Mouse (Mus musculus) retina, embryonic 14.5 days (tissue): ENCODE data around the gene Usp33.

Experiments
- DNase-seq: peaks from one replicate; pipeline ENCODE4 v3.0.0-alpha.2; 2015; ENCODE audit warnings: low spot score

The Usp33 gene

DNA sequence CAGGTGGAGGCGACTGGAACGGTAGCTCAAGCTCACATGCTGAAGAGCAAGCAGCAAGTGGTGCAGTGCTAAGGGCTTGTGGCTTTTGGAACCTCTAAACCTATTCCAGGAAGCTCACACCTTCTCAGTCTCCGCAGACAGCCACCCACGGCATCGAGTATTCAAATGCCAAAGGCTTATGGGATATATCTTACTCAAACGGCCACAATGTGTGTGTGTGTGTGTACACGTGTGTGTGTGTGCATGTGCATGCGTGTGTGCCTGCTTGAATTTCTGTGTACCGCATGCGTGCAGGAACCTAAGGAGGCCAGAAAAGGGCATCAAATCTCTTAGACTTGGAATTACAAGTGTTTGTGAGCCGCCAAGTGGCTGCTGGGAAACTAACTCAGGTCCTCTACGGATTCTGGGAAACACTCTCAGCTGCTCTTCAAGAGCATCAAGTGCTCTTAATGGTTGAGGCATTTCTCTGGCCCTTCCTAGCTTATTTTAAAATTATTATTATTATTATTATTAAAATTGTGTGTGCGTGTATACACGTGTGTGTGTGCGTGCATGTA is 3.2 kb upstream of the Usp33 start:
- DNase-seq, result no peak

DNA sequence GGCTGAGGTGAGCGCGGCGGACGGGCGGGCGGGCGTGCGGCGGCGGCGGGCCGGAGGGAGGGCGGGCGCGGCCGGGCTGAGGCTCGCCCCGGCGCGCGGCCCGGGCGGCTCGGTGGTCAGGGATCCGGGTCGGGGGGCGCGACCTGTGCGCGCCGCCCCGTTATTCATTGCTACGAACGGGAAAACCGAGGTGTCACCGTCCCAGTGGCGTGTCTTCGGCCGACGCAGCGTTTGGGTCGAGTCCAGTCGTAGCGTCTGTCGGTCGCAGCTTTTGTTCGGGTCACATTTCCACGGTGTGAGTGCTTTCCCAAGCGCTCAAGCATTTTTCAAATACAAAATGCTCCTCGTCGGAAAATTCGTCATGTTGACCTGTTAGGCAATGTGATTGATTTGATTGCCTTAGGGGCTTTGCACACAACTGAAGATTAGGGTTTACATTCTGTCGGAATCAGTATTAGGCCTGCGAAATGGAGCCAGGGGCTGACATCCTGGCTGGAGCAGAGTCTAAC is 409 bp downstream of the Usp33 start:
- no peak for DNase-seq

DNA sequence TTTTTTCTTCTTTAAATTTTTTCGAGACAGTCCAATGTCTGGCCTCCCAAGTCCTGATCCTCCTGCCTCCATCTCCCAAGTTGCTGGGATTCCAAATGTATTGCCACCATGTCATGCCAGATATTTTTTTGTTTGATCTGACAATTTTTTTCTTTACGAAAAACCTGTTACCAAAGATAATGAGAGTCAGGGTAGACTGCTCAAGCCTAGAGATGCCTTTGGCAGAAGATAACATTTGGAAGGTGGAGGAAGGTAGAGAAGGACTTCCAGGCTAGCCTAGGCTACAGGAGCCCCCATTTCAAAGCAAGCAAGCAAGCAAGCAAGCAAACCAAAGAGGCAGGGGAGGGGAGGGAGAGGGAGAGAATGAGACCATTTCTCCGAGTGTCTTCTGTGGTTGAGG is 949 bp downstream of the Usp33 start:
- DNase-seq, result no peak

DNA sequence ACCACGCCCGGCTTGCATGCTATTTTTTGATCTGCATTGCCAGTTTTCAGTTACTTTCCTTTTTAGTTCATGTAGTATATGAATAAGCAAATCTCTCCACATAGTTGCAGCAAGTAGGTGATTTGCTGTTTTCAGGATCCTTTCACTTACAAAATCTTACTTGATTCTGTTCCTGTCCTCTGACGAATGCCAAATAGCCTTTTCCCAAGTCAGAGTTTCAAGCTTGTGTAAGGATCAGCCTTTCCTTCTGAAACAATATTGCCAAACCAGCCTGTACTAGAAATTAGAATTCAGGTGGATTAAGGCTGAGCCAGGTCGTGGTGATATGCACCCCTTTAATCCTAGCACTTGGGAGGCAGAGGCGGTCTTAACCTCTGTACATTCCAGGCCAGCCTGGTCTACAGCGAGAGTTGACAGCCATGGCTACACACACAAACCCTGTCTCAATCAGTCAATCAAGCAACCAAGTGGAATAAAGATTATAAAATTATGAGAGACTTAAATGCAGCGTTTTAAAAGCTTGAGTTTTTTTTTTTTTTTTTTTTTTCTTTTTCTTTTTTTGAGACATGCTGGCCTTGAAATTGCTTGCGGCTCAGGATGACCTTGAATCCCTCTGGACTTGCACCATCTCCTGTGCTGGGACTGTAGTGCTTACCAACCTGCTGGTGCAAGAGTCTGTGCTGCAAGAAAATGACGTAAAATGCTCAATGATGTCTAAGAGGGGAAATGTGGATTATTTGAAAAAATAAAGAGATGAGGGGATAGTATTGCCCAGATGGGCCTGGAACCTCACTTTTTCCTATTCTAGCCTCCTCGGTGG is 1.9 kb downstream of the Usp33 start:
- no peak for DNase-seq

DNA sequence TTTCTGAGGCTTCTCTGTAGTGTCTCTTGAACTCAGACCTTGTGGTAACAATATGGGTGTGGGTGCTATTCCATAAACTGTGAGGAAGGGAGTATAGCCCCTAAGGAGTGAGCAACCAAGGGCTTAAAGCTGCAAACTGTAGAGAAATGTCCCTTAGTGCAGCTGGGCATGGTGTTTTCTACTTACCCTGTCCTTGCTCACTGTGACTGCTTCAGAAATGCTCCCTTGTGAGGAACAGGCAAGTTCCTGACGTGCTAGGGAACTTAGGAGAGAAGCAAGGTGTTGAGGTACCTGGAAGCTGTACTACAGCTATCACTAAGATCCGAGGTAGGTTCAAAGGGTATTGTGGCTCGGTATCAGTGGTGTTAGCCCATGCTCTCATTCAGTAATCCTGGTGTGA is 4.2 kb downstream of the Usp33 start:
- DNase-seq, result no peak

DNA sequence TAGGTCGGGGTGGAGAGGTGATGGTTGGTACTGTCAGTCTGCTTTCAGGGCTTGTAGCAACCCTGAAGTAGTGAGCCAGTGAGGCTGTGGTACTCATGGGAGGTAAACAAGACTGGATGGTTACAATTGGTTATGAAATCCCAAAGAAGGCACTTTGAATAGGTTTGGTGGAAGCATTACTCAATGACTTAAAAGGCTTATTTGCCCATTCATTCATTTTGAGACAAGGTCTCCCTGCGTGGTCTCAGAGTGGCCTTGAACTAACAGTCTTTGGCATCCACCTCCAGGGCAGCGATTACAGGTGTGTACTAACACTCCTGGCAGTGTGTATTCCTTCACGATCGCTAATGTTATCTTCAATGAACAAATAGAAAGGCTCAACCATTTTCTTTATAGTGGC is 4.7 kb downstream of the Usp33 start:
- no peak for DNase-seq

DNA sequence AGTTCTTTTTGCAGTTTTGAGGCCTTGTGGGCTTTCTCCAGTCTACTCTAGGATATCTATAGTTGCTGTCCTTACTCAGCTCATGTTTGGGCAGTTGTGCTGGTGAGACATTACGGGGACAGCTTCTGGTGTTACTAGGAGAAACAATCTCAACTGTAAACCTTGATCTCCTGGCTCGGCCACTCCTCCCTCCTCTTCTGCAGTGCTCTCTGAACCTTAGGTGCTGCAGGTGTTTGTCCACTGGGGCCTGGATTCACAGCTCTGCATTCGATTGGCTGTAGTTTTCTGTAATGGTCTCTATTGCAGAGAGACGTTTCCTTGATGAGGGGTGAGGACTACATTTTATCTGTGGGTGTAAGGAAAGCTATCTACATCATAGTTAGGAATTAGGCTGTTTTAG is 6.0 kb downstream of the Usp33 start:
- no peak for DNase-seq

DNA sequence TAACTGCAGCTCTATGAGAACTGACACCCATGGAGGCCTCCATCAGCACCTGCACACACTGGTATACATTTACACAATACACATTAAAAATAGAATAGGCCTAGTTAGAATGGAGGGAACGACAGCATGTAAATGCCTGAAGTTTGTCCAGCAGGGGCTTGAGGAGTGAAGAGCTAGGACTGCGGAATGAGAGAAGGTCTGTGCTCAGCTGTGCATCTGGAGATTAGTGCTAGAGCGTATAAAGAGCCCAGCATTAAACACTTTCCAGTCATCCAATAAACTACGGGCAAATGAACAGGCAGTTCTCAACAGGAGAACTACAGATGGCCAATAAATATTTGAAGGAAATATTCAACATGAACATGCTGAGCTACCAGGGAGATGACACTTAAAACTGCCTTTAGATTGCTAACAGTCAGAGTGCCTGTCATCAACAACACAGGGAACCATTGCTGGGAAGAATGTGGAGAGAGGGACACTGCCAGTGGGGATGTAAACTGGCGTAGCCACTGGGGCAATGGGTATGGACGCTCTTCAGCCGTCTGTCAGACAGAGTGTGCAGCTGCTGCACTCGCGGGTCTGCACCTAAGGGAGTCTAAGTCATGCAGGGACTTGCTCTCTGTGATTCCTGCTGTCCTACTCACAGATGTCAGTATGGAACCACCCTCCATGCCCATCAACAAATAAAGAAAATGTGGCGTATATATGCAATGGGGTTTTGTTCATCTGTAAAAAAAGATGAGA is 7.3 kb downstream of the Usp33 start:
- peak; percentile 43 for DNase-seq

DNA sequence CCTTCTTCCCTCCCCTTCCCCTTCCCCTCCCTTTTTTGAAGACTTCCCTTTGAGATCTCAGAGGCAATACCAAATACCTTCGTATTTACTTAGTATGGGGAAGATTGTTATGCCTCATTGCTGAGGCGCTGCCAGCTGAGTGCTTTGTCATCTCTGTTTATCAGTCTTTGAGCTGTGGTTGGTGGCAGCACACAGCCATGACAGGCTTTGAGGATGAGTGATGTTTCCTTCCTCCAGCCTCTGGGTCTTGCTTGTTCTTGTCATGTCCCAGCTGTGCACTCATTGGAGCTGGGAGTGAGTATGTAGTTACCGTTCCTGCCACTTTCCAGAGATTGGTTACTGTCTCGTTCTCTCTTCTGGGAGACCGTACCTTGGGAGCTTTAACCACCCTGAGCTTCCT is 9.1 kb downstream of the Usp33 start:
- DNase-seq, result no peak

DNA sequence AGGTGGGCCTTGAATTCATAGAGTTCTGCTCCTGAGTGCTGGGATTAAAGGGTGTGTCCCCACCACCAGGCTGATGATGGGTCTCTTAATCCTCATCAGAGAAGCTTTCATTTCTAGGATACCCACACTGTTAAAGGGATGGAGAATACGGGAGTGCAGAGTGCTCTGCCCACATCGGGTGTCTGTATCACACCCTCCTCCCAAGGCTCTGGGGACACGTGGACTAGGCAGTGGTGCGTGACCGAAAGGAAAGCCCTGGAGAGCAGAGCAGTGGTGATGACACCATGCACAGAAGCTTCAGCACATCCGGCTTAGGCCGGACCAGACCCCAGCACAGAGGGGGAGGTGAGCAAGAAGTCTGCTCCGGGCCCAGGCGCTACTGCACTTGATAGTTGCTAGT is 10.5 kb downstream of the Usp33 start:
- no peak for DNase-seq

DNA sequence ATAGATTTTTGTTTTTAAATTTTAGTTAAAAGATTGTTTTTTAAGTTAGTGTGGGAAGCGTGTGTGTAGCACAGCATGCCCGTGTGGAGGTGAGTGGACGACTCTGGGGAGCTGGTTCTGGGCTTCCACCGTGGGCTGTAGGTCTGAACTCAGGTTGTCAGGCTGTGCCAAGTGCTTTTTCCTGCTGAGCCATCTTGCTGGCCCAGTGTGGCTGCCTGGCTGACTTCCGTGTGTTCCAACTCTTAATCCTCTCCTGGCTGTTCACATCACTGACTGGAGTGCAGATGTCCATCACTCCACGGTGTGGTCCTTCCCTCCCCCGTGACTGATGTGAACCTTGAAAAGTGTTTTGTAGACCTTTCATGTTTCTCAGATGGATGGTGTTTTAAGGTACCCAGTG is 12.9 kb downstream of the Usp33 start:
- no peak for DNase-seq

DNA sequence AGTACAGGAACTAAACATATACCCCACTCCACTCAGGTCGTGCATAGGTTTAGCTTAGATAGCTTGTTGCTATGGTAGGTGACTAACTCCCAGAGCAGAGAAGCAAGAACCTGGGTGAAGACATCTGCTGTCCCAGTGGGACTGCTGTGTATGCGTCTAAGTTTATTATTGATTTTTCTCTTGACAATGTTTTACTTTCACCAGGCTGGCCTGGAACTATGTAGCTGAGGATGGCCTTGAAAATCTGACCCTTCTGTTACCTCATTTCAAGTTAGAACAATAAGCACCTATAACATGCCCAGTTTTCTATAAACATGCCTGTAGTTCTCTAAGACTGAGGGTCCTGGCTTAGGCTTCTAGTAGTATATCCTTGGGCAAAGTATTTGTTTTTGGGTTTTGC is 17.9 kb downstream of the Usp33 start:
- no peak for DNase-seq

DNA sequence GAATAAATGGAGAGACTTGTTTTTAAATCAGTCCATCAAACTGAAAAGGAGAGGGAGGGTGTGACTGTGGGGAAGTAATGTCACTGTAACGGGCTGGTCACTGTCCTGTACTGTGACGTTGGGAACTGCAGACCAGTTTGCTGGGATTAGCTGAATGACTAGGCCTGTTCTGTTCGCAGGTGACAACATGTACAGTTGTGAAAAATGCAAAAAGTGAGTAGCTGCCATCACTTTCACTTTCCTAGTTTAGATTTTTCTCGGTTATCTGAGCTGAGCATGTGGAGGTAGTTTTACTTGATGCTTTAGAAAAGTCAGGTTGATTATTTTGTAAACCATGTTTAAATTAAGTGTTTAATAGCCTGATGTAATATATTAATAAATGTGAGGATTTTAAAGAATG is 29.8 kb downstream of the Usp33 start:
- DNase-seq, result no peak

DNA sequence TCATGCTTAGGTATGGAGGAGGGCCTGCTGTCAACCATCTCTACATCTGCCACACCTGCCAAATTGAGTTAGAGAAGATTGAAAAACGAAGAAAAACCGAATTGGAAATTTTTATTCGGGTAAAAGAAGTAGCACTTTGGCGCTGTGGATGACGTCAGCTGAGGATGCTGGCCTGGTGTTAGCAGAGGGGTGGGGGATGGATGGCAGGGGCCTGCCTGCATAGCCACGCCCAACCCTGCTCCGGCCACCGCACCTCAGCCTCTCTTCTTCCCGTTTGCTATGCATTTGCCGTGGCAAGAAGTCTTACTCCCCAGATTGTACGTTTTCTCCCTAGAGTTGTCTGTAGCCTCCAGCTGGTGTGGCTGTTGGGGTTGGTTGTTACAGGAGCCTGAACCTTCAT is 37.8 kb downstream of the Usp33 start:
- DNase-seq, result no peak

DNA sequence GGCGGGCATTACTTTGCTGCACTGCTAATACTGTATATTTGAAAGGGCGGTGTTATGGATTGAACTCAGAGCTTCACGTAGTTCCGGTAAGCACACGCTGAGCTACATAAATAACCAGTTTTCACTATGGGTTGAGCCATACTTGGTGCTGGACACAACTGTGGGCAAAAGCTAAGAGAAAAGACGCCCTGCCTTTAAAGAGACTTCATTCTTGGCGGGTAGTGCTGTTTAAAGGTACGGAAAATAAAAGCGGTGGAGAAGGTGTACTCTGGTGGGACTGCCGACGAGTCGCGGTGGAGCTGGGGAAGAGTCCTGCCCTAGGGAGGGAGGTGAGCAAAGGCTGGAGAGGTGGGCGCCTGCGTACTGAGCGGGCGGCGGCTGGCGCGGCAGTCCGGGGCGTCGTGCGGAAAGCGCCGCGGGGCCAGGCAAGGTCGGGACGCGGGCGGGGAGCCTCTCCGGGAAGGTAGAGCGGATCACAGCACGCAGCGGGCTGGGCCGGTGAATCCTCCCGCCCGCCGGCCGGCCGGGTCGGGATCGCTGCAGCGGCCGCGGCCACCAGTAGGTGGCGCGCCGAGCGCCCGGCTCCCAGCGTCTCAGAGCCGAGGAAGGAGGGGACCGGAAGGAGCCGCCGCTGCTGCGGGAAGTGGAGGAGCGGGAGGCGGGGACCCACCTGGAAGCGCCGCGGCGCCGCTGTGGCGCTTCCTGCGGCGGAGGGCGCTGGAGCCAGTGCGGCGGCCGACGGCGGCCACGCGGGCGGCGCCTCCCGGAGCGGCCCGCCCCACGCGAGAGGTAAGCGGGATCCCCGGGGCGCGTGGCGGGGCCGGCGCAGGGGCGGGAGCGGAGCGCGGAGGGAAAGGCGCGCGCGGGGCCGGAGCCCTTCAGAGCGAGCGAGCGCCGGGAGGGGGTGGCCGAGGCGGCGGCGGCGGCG is 49.3 kb downstream of the Usp33 start, which contains the start of gene Zzz3:
Zzz3 (plus strand) TSS at position 124 of the 928 bp plus-strand sequence.
- DNase-seq, result peak; percentile 93

DNA sequence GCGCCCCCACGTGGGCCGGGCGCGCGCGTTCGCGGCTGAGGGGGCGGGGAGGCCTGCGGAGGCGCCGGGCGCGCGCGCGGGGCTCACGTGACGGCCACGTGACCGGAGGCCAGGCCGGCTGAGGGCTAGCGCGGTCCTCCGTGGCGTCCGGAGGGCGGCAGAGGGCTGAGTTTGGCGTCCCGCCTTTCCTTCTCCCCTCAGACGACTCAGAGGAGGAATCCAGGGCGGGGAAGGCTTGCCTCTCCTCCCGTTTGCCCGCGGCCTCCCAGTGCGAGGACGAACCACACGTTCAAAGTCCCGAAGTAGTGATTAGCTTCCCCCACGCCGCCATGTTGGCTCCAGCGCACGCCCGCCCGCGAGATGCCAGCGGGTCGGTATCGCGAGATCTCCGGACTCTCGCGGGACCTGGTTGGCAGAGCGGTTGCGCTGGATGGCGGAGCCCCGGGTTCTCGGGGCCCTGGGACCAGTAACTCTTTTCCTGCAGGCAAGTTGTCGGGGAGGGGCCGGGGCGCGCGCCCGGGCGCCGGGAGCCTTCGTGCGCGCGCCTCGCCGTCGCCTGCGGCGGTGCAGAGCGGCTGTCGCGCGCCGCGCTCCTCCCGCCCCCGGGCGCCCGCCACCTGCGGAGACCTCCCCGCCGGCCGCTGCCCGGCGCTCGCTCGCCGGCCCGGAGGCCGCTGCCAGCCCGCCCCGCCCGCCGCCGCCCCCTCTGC is 50.2 kb downstream of the Usp33 start:
- peak; percentile 97 for DNase-seq

DNA sequence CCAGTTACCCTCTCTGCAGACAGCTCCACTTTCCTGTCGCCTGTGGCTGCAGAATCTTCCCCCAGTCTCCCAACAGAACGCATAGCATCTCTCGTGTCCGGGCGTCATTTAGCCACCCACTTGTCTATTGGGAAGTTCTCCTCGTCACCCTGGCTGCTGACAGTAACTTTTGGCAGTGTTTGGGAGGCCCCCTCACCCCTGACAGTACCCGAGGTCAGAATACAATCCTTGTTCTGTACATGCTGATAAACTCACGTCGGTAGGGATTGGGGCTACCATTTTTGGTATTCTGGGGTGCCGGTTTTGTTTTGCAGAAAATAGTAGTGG is 50.7 kb downstream of the Usp33 start:
- DNase-seq, result no peak

DNA sequence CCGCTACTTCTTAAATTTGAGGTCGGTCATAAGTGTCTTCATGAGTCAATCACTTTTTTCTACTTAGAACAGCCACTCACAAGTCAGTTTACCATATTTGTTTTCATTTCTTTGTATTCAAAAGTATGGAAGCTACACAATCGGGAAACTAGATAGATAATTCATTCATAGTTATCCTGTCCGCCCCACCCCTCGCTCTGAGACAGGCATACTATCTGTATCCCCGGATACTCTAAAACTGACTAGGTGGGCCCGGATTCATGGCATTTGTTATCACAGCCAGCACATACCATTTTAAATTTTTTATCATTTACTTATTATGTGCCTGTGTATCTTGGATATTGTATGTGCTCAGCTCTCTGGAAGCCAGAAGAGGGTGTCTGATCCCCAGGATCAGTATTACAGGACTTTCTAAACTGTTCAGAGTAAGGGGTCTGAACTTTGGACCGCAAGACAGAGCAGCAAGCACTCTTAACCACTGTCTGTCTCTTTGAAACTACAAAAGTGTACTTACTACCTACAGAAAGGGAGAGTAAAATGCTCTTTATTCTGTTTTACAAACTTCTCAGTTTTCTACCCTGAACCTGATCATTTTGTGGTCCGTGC is 51.2 kb downstream of the Usp33 start:
- DNase-seq, result no peak

DNA sequence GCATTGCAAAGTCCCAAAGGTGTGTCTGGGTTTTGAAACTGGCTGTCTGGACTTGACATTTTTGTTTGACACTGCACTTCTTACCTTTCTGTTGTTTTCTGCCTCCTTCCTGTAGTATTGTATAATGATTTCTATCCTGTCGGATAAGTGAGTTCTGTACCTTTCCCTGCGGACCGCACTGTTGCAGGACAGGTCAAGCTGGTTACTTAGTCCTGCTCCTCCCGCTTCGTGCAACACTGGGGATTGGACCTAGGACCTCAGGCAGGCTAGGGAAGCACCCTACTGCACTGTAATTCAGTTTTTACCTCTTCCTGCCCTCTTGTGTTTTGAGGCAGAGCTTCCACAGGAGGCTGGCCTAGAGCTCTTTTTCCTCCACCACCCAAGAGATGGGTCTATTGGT is 54.2 kb downstream of the Usp33 start:
- DNase-seq, result no peak

DNA sequence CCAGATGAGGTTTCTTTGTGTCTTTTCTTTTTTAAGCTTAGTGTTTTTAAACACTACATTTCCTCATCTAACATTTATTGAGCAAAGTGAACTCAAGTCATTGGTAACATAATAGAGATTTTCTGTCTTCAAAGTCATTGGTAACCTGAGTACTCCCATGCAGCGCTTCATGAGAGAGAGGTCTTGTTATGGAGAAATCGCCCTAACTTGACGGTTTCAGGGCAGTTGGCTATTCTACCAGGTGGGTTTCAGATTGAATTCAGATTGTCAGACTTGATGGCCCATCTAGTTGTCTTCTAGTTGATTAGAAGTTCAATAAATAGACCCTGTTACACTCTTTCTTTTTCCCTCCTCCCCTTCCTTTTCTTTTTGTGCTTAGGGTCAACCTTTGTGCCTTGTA is 54.6 kb downstream of the Usp33 start:
- no peak for DNase-seq
